Mouse (Mus musculus): ENCODE data around the gene BC037034.
A peak's percentile ranks its signal among the peaks of the same experiment; 100 is the strongest.

The BC037034 gene

DNA sequence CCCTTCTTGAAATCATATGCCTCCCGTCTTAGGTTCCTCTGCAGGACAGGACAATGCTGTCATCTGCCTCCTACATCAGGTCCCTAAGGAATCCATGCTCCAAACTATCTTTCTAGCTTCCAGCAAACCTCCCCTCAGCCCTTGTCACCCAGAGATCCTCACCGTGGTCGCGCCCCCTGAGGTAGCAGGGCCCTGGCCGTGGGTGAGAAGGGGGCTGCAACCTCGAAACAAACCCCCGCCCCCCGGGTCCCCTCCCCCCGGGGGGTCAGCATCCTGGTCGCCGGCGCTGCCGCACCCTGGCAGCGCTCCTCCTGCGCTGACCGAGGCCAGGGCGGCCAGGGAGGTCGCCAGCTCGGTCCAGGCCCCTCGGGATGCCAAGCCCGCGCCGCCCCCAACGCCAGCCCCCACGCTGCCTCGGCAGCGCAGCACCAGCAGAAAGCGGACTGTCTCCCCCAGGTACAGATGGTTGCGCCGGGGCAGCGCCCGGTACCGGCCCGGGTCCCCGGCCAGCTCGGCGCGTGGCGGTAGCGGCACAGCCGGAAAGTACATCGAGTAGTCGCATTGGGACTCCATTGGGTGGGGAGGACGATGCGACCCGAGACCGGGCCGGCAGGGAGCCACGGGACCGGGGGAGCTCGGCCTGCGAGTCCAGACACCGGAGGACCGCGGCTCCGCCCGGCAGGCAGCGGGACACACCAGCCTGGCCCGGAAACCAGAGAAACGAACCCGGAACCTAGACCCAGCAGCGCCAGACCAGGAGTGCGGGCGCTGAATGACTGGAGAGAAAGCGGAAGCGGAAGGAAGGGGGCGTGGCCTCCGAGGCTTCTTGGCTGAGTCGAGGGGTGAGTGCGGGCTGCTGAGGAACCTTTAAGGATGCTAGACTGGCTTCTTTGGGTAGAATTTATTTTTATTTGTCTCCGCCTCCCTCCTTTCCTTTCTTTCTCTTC, at the start of gene BC037034:
Gene BC037034 (minus strand): TSS at position 774 of the 947 bp plus-strand sequence.
- DNase-seq (ENCODE audit: low read depth, low spot score) = peak; percentile 80

DNA sequence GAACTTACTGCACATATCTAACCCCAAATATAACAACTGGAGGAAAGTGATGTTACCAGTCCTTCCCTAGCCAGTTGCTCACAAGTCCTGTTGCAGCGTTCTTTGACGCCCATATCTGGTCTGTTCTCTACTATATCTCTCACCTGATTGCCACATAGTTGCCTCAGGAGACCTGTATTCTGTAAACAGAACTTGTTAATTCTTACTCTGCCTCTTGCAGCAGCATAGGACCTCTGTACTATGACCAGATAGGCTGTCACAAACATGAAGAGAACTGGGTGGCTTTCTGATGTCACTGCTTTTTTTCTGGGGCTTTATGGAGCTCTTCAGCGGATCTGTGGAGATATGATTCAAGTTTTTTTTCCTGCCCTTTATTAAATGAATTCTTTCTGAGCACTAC, 49.0 kb upstream of the BC037034 start:
- no peak for DNase-seq (ENCODE audit: low read depth, low spot score)

DNA sequence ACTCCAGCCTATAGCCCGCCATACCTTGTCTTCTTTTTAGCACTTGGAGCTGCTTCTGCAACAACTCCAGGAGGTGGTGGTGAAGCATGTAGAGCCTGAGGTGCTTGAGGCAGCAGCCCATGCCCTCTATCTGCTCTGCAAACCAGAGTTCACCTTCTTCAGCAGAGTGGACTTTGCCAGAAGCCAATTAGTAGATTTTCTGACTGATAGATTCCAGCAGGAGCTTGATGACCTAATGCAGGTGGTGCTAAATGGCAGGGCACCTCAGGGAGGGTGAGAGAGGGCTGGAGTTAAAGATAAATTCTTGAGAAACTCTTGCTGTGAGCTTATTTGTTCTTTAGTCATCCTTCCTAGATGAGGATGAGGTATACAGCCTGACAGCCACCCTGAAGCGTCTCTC, 35.8 kb upstream of the BC037034 start:
- no peak for DNase-seq (ENCODE audit: low read depth, low spot score)

- DNase-seq (ENCODE audit: low read depth, low spot score) = no peak
Measured at GRCm38 (mm10) chr5:138294158-138294557, 30.3 kb upstream of the BC037034 start.

DNA sequence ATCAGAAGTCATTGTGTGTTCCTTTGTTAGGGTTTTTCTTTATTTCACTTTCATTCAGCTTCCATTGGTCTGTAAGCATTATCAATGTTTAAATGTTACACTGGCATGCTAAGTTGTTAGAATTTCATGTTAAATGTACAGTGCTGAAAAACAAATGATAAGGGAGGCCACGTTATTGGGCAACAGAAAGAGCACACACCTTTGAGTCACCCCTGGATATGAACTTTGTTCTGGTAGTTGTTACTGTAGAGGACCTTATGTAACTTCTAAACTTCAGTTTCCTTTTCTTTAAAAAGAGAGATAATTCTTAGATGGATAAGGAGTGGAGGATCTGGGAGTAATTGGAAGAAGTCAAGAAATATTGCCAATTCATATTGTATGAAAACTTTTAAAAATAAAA, 27.8 kb upstream of the BC037034 start:
- no peak for DNase-seq (ENCODE audit: low read depth, low spot score)

- no peak for DNase-seq (ENCODE audit: low read depth, low spot score)
Measured at GRCm38 (mm10) chr5:138287861-138288260, 24.0 kb upstream of the BC037034 start.

GRCm38 (mm10) chr5:138283540-138283939, 19.7 kb upstream of the BC037034 start:
- no peak for DNase-seq (ENCODE audit: low read depth, low spot score)

DNA sequence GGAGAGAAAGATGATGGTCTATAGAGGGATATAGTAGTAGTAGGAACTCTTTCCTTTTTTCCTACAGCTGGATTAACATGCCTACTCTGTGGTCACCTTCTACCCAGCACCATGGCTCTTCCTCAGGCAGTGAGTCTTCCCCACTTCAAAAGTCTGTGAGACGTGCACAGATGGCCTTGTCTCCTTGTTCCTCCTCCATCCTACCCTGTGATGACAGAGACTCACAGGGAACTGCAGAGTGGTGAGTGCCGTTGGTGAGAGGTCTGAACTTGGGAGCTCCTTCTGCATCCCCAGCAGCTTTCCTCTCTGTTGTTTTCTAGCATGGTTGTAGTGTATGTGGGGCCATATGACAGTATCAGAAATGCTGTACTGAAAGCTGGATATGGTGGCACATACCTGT, 18.0 kb upstream of the BC037034 start:
- DNase-seq (ENCODE audit: low read depth, low spot score) = no peak

DNA sequence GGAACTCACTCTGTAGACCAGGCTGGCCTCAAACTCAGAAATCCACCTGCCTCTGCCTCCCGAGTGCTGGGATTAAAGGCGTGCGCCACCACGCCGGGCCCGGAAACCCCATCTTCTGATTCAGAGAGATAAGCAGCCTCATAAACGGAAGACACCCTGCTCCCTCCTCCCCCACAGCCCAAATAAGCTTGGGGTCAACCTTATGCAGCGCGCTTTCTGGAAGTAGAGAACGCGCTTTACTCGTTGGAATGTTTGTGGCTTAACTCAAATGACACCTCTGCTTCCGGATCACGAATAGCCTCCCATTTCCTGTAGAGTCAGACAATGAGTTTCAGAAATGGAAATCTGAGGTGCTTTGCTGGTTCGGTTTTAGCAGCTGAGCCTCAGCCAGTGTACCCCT, 17.0 kb upstream of the BC037034 start:
- no peak for DNase-seq (ENCODE audit: low read depth, low spot score)

DNA sequence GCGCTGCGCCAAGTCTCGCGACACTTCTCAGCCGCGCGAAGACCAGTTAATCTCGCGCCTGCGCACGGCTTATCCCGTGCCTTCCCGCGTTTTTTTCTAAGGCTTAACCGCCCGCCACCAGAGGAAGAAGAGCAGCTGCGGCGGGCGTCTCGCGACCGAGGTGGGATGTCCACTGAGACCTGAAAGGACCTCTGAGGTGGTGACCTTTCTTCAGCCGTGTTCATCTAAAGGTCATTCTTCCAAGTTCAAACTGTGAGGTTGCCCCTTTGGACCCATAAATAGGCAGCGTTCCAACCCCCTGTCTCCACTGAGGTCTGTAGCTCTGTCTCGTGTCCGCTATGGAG, 16.6 kb upstream of the BC037034 start:
- DNase-seq (ENCODE audit: low read depth, low spot score) = no peak

- peak; percentile 77 for DNase-seq (ENCODE audit: low read depth, low spot score)
Measured at GRCm38 (mm10) chr5:138279585-138280424, 16.0 kb upstream of the BC037034 start, which contains the start of the genes Gm43720, Gpc2 and Stag3. TSS of gene Gm43720 (minus strand) at chr5:138279958. TSS of gene Gpc2 (minus strand) at chr5:138280005. TSS of gene Stag3 (plus strand) at chr5:138280240.

- no peak for DNase-seq (ENCODE audit: low read depth, low spot score)
Measured at GRCm38 (mm10) chr5:138277994-138278393, 14.2 kb upstream of the BC037034 start.

- DNase-seq (ENCODE audit: low read depth, low spot score) = no peak
Measured at GRCm38 (mm10) chr5:138275216-138276050, 11.6 kb upstream of the BC037034 start.

DNA sequence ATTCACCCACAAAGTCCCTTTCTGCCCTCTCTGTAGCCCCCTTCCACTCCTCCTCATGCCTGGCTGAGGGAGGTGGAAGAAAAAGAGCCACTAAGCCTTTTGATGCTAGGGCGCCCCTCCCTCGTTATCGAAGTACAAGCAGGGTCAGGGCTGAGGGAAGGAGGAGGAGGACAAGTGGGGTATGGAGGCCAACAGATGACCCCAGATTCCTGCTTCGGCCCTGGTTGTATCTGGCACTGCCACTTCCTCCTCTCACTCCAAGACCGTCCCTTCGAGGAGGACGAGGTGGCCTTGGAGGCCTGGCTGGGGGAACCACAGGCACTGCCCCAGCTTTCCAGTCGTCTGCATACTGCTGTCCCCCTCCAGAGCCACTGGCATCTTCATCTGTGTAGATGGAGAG, 10.4 kb upstream of the BC037034 start:
- no peak for DNase-seq (ENCODE audit: low read depth, low spot score)

DNA sequence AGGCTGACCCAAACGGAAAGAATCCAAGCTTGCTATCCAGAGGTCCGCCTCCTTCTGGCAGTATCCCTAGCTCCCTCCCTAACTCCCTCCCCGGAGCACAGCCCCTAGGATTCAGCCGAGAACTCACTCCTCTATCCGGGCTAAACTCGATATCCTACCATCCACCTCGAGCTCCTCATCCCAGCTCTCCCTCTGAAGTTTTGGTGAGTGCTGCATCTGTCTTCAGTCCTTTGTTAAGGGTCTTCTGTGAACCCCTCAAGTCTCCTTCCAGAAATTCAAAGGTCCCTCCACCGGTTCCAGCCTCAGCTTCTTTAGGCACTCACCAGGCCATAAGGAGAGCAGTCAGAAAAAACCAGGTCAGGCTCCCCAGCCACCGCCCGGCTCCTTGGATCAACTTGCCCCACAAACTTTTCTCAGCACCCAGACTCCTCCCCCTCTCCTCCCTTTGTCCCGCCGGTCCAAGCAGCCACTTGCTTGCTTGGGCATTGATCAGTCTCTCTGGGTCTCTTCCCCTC, 8.6 kb upstream of the BC037034 start, which contains the start of gene Gal3st4:
Gene Gal3st4 (minus strand): TSS at position 432 of the 515 bp plus-strand sequence.
- DNase-seq (ENCODE audit: low read depth, low spot score) = no peak

GRCm38 (mm10) chr5:138271232-138271631, 7.4 kb upstream of the BC037034 start:
- DNase-seq (ENCODE audit: low read depth, low spot score) = no peak

DNA sequence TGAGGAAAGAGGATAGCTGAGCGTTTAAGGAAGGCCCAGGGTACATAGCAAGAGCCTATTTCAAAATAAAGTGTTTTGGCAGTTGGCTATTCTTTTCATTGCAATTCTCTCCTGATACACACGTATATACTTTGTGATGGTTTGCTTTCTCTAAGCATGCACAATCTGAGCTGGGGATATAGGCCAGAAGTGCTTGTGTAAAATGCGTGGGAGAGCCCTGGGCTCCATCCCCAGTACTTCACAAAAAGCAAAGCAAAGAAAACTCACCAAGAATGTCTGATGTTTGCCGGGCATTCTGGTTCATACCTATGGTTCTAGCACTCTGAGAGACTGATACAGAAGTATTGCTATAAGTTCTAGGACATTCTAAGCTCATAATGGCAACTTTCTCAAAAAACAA, 5.1 kb upstream of the BC037034 start:
- DNase-seq (ENCODE audit: low read depth, low spot score) = no peak

DNA sequence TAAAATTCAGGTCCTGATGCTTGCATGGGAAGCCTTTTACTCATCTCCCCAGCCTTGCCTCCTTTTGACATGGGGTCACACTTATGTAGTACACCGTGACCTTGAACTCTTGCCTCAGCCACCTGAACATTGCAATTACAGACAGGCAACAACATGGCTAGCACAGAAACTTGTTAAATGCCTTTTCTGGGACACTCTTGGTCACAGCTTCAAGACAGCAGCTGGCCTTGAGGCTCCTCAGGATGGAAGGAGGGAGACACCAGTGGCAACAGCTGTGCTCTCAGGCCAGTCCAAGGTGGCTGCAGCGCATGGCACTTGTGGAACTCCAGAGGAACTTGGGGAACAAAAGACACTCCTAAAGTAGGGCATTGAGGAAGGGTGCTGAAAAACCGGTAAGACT, 3.3 kb upstream of the BC037034 start:
- no peak for DNase-seq (ENCODE audit: low read depth, low spot score)

DNA sequence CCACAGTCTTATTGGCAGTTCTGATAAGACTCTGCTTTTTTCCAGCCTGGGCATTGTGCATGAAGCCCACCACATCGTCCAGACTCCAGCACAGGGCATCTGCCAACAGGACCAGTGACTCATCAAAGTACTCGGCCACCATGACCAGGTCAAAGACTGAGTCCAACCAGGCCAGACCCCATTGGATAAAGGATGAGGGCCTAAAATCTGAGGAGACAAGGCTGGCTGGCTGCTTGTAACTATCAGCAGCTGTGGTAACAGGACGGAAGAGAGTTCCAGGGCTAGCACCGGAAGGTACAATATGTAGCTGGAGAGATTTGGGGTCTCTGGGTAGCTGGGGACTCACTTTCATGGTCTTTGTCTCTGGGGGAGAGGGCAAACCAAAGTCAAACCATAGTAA, 1.9 kb upstream of the BC037034 start:
- DNase-seq (ENCODE audit: low read depth, low spot score) = no peak

DNA sequence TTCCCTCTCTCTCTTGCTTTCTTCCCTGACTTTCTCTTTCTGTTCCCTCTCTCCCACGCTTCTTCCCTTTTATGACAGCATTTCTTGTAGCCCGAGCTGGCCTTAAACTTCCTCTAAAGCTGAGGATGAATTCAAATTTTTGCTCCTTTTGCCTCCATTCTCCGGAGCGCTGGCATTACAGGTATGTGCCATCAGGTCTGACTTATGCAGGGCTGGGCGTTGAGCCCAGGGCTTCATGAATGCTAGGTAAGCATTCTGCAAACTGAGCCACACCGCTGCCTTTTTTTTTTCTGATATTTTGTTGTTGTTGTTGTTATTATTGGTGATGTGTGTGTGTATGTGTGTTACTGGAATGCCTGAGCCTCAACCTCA, 360 bp upstream of the BC037034 start:
- no peak for DNase-seq (ENCODE audit: low read depth, low spot score)

DNA sequence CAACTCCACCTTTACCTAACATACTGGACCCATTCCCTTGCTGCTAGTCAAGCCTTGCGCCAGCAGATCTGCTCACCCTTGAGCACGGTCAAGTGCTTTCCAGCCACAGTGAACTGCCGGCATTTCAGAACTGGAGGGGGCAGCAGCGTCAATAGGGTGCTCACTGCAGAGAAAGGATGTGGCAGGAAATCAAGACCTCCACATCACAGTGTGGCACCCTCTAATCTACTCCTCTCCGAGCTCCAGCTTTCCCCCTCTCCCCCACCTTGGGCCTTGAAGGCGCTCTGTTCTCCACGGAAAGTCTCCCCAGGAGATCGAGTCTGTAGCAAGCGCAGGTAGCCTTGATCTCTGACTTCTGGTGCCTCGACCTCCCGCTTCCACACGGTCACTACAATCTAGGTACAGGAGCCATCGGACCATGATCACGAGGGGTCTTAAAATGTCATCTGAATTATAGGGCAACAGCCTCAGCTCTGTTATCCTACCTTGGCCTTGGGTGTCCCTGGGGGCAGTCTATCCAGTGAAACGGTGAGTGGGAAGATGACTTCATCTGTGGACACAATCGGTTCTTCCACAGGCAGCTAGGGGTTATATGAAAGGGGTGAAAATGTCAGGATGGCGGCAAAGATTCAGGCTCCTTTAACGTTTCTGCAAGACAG, 1.1 kb downstream of the BC037034 start:
- no peak for DNase-seq (ENCODE audit: low read depth, low spot score)

Data from skeletal muscle tissue, adult 2 months (tissue).